Mouse (Mus musculus): ENCODE data around the gene Pex11b. TPM values are rescaled to one million over a fixed set of nuclear protein-coding genes. Genes with fewer than 3 reads are reported as not detected.
"Not testable (repeated sequence)": the region's sequence is repeated elsewhere in the genome, so short reads cannot be mapped to it uniquely, and the experiment has no call there.

Gene Pex11b
- total RNA-seq (2014; fragmentation: Nextera tagmentation) (23.6 and 41.6 TPM in 2 replicates), total RNA-seq (2017) (14.5 and 20.1 TPM in 2 replicates)

- peak; percentile 88 for ATAC-seq (replicated peaks; ENCODE audit: poor library complexity, severe bottlenecking)
These were observed at the start of gene Pex11b, which contains the start of gene Gm42957 for GRCm38 (mm10) chr3:96634928-96635879. Gene Pex11b (plus strand): TSS chr3:96635376. Gene Gm42957 (plus strand): TSS chr3:96635474.

DNA sequence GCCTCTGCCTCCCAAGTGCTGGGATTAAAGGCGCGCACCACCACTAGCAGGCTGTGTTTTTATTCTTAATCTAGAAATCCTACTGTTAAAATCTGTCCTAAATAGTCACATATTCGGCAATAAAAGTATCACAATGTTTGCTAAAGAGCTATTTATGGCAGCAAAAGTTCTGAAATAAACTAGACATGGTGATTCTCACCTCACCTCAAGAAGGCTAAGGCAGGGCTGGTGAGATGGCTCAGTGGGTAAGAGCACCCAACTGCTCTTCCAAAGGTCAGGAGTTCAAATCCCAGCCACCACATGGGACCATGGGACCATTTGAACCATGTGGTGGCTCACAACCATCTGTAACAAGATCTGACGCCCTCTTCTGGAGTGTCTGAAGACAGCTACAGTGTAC lies 44.5 kb upstream of the Pex11b start:
- no peak for ATAC-seq (replicated peaks; ENCODE audit: poor library complexity, severe bottlenecking)

DNA sequence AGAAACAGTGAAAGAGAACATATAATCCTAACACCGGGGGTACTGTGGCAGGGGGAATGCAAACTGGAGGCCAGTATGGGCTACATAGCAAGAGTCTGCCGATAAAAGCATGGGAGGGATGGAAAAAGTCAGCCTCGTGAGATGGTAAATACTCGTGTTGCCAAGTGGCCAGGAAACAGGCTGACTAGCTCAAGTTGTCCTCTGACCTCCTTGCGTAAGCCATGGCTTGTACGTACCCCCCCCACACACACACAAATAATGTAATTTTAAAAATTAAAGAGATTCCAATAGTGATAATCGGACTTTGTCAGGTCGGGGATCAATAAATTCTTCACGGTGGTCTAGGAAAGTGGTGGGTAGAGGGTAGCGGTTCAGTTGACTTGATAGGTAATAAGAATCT lies 41.8 kb upstream of the Pex11b start:
- no peak for ATAC-seq (replicated peaks; ENCODE audit: poor library complexity, severe bottlenecking)

DNA sequence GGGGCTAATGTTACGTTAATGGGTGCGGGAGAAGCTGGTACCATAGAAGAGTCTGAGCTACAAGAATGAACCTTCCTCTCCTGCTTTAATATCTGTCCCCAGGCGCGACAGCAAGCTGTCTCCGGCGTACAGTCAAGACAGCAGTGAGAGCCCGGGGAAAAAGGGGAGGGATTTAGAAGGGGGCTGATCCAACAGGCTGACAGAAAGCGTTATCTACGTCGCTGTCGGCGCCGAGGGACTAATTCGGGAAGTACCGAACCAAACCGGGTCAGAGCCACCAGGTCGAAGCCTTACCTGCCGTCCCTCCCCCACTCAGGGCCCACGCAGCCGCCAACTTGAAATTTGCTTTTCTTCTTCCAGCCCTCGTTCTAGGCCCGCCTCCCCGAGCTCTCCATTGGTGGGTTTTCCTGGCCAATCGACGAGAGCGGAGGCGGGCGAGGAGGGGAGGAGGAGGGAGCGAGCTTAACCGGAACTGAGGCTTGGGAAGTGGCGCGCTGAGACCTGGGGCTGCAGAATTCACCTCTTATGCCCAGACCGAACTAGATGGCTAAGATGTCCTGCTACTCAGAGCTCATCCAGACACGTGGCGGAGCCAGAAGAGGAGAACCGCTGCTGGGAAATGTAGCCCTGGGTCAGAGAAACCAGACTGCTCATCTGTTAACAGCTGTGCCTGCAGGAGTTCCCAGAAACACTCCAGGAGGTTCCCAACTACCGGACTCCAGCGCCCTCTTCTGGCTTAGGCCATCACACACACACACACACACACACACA lies 41.2 kb upstream of the Pex11b start, which contains the start of gene Polr3gl:
Polr3gl (minus strand) TSS at position 392 of the 771 bp plus-strand sequence.
- peak; percentile 87 for ATAC-seq (replicated peaks; ENCODE audit: poor library complexity, severe bottlenecking)

DNA sequence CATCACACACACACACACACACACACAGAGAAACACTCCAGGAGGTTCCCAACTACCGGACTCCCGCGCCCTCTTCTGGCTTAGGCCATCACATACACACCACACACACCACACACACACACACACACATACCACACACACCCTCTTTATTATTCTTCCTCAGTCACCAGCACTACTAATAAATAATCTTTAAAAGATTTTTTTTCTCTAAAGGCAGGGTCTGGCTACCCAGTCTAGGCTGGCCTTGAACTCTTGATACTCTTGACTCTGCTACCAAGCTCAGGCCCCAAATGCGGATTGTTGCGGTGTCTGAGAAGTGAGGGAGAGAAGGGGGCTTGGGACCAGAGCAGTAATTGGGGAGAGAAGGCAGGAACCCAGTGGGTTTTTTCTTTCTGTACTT lies 40.3 kb upstream of the Pex11b start:
- no peak for ATAC-seq (replicated peaks; ENCODE audit: poor library complexity, severe bottlenecking)

DNA sequence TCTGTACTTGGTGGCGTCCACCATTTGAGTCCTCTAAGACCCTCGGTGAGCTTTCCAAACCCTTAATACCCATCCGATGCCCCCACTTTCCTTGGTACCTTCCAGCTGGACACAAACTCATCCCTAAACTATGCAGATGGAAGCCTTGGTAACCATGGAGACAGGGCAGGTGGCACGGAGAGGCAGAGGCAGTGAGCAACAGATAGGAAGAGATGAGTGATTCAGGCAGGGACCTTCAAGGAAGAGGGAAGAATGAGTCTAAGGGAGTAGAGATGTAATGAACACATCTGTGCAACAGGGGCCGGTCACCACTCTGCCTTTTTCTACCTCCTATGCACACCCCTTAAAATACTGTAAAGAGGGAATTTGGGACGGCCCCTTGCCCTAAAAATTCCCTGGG lies 39.5 kb upstream of the Pex11b start:
- ATAC-seq (replicated peaks; ENCODE audit: poor library complexity, severe bottlenecking): no peak

DNA sequence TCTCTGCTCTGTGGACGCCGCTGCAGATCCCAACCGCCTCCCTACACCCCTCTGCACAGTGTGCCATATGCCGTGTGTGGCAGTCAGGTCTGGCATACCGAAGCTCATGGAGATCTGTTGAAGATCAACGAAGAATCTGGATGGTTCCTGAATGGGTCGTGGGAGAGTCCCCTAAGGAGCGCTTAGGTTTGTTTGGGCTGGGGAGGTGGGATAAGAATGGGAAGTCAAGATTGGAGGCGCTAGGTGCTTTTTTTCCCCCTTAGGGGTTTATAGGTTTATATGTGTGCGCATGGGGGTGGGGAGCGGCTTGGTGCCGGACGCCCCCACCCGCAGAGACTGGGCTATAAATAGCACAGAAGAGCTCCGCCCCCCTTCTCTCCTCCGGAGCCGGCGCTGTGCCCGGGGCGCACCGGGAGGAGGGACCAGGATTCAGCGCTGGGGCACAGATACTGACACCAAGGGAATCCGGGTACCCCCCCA lies 38.9 kb upstream of the Pex11b start, which contains the start of gene Ankrd34a:
Ankrd34a (plus strand) TSS at position 409 of the 480 bp plus-strand sequence.
- no peak for ATAC-seq (replicated peaks; ENCODE audit: poor library complexity, severe bottlenecking)

DNA sequence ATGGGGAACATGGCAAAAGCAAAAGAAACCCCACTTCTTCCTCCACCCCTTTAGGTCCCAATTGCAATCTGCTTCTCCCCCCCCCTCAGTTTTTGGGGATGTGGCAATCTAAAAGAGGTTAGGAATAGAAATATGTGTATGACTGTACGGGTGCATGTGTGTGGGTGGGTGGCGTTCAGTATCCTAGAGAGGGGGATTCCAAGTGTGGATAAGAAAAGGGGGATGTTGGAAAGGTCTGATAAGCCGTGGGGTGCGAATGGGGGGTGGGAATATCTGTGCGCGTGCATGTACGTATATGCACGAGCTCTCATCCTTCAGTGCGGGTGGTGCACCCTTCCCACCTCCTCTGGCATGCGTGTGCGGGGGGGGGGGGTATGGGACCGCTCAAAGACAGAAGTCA lies 38.3 kb upstream of the Pex11b start:
- ATAC-seq (replicated peaks; ENCODE audit: poor library complexity, severe bottlenecking): no peak

DNA sequence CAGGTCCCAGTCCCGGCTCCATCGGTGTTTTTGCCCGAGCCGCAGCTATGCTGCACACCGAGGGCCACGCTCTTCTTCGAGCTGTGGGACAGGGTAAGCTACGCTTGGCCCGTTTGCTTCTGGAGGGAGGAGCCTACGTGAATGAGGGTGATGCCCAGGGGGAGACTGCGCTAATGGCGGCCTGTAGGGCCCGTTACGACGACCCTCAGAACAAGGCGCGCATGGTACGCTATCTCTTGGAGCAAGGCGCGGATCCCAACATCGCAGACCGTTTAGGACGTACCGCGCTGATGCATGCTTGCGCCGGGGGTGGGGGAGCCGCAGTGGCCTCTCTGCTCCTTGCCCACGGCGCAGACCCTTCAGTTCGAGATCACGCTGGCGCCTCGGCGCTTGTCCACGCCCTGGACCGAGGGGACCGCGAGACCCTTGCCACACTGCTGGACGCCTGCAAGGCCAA lies 37.7 kb upstream of the Pex11b start:
- ATAC-seq (replicated peaks; ENCODE audit: poor library complexity, severe bottlenecking): no peak

GRCm38 (mm10) chr3:96598156-96599068 lies 36.8 kb upstream of the Pex11b start:
- no peak for ATAC-seq (replicated peaks; ENCODE audit: poor library complexity, severe bottlenecking)

GRCm38 (mm10) chr3:96599069-96599393 lies 36.1 kb upstream of the Pex11b start:
- ATAC-seq (replicated peaks; ENCODE audit: poor library complexity, severe bottlenecking): no peak

GRCm38 (mm10) chr3:96599411-96599810 lies 35.8 kb upstream of the Pex11b start:
- ATAC-seq (replicated peaks; ENCODE audit: poor library complexity, severe bottlenecking): no peak

- ATAC-seq (replicated peaks; ENCODE audit: poor library complexity, severe bottlenecking): peak; percentile 92
These were observed 34.4 kb upstream of the Pex11b start, which contains the start of gene Lix1l for GRCm38 (mm10) chr3:96600639-96601250. Gene Lix1l (plus strand): TSS chr3:96601149.

DNA sequence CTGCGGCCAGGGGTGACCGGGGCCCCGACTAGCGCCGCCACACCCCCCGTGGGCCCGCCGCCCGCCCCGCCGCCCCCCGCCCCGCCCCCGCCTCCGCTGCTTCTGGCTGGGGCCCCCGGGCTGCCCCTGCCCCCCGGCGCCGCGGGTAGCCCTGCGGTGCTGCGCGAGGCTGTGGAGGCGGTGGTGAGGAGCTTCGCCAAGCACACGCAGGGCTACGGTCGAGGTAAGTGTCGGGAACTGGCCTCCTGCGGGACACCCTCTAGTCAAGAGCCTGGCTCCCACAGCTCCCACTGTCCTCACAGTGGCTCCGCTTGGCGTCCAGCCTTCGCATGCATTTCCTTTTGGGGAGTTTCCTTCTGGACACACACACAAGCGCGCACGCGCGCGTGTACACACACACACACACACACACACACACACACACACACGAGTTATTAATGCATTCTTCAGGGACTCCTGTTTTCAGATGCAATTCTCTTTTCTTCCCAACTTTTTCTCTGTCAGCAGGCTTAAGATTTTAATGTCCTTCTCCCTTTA lies 33.9 kb upstream of the Pex11b start:
- peak; percentile 6; the same call in 1 of the 2 replicates for ATAC-seq (replicated peaks; ENCODE audit: poor library complexity, severe bottlenecking)

- no peak for ATAC-seq (replicated peaks; ENCODE audit: poor library complexity, severe bottlenecking)
These were observed 33.1 kb upstream of the Pex11b start for GRCm38 (mm10) chr3:96601941-96602703.

DNA sequence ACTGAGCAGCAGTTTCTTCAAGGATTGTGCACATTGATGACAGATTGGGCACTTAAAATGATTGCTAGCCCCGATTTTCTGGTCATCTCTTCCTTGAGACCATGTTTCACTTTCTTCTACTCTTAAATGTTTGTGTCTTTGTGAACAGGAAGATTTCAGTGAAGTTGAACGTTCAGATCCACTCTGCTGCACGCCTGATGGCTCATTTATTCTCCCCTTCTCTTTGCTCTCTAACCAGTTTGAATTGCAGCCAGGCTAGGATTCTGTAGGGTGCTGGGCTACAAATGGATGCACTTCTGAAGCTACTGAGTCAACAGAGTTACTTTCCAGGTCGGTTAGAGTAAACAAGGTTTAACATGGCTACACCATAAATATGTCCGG lies 32.5 kb upstream of the Pex11b start:
- ATAC-seq (replicated peaks; ENCODE audit: poor library complexity, severe bottlenecking): no peak

DNA sequence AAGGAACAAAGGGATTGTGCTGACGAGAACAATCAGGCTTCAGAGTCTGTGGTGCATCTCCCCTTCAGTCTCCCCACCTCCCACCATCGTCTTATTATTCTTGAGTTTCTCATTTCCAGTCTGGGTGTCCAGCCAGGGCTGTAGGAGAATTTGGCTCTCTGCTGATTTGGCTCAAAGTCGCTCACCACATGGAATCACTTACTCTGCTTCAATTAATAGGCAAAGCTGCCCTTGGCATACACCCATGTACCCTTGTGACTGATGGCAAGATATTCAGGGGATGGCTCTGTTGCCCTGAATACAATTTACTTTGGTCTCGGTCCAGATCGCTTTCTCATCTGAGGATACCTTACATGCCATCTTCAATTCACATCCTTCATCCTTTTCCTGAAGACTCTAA lies 31.9 kb upstream of the Pex11b start:
- ATAC-seq (replicated peaks; ENCODE audit: poor library complexity, severe bottlenecking): no peak

DNA sequence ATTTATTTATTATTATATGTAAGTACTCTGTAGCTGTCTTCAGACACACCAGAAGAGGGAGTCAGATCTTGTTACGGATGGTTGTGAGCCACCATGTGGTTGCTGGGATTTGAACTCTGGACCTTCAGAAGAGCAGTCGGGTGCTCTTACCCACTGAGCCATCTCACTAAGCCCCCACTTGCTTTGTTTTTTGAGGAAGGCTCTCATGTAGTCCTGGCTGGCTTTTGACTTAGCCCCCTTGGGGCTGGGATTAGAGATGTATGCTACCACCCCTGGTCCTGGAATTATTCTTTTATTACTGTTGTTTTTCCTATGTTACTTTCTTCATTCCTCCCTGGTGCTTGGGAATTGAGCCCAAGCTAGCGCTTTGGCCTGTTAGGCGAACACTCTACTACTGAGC lies 29.2 kb upstream of the Pex11b start:
- not testable (repeated sequence) for ATAC-seq (replicated peaks; ENCODE audit: poor library complexity, severe bottlenecking)
